Mouse (Mus musculus): ENCODE results near the gene Defb23. TPM values are rescaled to one million over a fixed set of nuclear protein-coding genes. Genes with fewer than 3 reads are reported as not detected.

The Defb23 gene
- not detected in 2 replicates for polyA plus RNA-seq (2015; fragmentation: Nextera tagmentation; extraction: Ambion mirVana)

DNA sequence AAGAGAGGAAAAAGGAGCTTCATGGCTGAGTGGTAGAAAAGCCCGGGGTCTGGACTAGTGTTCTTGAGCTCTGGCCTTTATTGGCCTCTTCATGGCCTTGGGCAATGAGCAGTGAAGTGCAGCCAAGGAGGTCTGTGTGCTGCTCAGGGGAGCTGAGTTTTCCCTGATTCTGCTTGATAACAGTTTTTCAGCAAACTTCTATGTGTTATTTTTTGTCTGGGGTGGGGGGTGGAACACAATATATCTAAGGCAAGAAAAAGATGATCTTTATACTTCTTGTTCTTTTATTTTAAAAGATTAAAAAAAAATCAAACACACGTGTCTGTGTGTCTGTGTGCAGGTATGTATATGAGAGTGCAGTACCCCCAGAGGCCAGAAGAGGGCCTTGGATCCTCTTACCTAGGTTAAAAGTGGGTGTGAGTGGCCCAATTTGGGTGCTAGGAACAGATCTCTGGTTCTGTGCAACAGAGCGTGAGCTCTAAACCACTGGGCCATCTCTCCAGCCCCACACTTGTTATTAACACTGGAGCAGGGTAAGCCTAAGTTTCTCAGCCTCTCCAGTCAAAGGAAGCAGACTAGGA lies at the start of gene Defb23:
TSS of gene Defb23 (minus strand) at position 51 of the 581 bp plus-strand sequence.
- no peak within 1 kb of the TSS for H3K27ac ChIP-seq
- H3K27me3 ChIP-seq, result 0 out of 2 replicates have a peak, but pooled peaks cover 4% of the 10 kb centered on the region
- no peak within 1 kb of the TSS for H3K4me3 ChIP-seq
- no peaks in the 10 kb centered on the region for H3K9me3 ChIP-seq (replicated peaks)
- H3K36me3 ChIP-seq, result no peaks in the 10 kb centered on the region
- no peaks in the 10 kb centered on the region for H3K4me1 ChIP-seq (replicated peaks)
- no peak within 1 kb of the TSS for H3K9ac ChIP-seq
- WGBS, result 88% methylated on average over 3 of the region's 3 CpGs
- H3K4me2 ChIP-seq, result no peak within 1 kb of the TSS
- no peak for ATAC-seq (replicated peaks; ENCODE audit: insufficient number of reproducible peaks, insufficient read depth, low FRiP score, low read depth)

DNA sequence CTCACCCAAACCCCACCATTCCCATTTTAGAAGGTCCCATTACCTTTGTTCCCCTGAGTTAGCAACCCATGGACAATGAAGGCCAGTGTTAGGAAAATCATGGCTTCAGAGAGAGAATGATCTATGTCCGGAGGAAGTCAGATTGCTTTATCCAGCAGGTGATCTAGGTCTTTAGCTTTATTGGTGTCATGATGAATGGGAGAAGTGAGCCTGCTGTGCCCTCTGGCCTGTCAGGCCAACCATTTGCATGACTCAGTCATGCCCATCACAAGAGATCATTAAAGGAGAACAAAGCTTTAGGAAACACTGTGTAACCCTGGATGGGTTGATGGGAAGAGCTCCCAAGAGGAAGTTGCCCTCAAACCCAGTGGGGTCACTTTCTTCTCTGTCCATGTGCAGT lies 47.2 kb upstream of the Defb23 start, which contains the start of gene Defb26:
TSS of gene Defb26 (minus strand) at position 101 of the 400 bp plus-strand sequence.
- ATAC-seq (replicated peaks; ENCODE audit: insufficient number of reproducible peaks, insufficient read depth, low FRiP score, low read depth), result no peak
- H3K4me2 ChIP-seq, result no peak within 1 kb of the TSS
- 85% methylated on average over 1 of the region's 1 CpGs for WGBS
- no peak within 1 kb of the TSS for H3K9ac ChIP-seq
- H3K4me3 ChIP-seq, result no peak within 1 kb of the TSS
- no peaks in the 10 kb centered on the region for H3K4me1 ChIP-seq (replicated peaks)
- no peaks in the 10 kb centered on the region for H3K36me3 ChIP-seq
- no peaks in the 10 kb centered on the region for H3K9me3 ChIP-seq (replicated peaks)
- no peak within 1 kb of the TSS for H3K27ac ChIP-seq
- peaks cover 3% of the 10 kb centered on the region; the same call in 1 of the 2 replicates for H3K27me3 ChIP-seq

DNA sequence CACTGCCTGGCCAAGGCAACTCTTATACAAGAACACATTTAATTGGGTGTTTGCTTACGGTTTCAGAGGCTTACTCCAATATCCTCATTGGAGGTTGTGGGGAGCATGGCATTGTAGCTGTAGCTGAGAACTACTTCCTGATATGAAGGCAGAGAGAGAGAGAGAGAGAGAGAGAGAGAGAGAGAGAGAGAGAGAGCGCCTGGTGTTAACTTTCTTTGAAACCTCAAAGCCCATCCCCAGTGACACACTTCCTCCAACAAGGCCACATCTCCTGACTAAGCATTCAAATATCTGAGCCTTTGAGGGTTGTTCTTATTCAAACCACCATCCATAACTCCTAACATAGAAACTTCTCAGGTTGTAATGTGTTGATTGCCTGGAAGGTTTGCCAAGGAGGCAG lies 39.5 kb upstream of the Defb23 start:
- no peaks in the 10 kb centered on the region; the same call in 1 of the 2 replicates for H3K27me3 ChIP-seq
- H3K9me3 ChIP-seq (replicated peaks), result no peaks in the 10 kb centered on the region
- no peak overlapping the region for H3K9ac ChIP-seq
- H3K4me3 ChIP-seq, result no peak overlapping the region
- H3K36me3 ChIP-seq, result no peaks in the 10 kb centered on the region
- H3K4me2 ChIP-seq, result no peak overlapping the region
- 0 out of 2 replicates have a peak, but pooled peaks cover 5% of the 10 kb centered on the region for H3K4me1 ChIP-seq (replicated peaks)
- 72% methylated on average over 2 of the region's 2 CpGs for WGBS
- no peak overlapping the region for H3K27ac ChIP-seq
- ATAC-seq (replicated peaks; ENCODE audit: insufficient number of reproducible peaks, insufficient read depth, low FRiP score, low read depth), result no peak

DNA sequence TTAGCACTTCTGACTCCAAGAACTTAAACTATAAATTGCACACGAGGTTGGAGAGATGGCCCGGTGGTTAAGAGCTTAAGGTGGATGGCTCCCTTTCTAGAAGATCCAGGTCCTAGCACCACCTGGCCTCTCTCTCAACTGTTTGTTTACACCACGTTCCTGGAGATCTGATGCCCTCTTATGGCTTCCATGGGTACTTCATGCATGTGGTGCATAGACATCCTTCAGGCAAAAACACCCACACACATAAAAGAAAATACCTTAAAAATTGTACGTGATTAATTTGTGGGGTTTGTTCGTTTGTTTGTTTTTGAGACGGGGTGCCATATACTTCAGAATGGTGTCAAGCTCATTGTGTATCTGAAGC lies 36.4 kb upstream of the Defb23 start:
- Histone ChIP-seq H3K4me2 (no peak overlapping the region), H3K27me3 (no peaks in the 10 kb centered on the region), H3K4me3 (no peak overlapping the region), H3K4me1 (replicated peaks) (0 out of 2 replicates have a peak, but pooled peaks cover 5% of the 10 kb centered on the region), H3K36me3 (no peaks in the 10 kb centered on the region), H3K9me3 (replicated peaks) (no peaks in the 10 kb centered on the region), H3K9ac (no peak overlapping the region), H3K27ac (no peak overlapping the region)
- 79% methylated on average over 6 of the region's 6 CpGs for WGBS
- no peak for ATAC-seq (replicated peaks; ENCODE audit: insufficient number of reproducible peaks, insufficient read depth, low FRiP score, low read depth)

DNA sequence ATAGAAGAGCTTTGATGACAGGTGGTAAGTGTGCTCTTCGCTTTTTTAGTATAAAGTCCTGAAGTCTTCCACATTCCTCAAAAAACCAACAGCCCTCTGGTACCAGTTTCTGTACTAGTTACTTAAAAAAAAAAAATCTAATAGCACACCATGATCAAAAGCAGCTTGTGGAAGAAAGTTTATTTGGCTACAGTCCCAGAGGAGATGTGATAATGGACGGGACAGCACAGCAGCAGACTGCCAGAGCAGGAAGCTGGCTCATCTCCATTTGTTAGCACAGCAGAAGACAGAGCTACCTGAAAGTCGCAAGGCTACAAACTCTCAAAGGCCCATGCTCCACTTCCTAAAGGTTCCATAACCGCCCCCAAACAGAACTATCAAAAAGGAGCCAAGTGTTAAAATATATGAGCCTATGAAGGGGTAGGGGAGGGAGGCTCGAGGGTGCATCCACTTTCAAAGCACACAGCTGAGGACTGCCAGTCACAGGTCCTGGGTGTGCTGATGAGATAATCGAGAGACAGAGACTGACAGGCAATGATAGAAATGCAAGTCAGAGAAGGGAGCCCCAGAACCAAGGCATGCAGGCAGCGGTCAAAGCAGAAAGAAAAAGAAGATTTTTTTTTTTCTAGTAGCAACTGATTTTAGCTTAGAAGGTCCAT lies 35.9 kb upstream of the Defb23 start:
- Histone ChIP-seq H3K4me3 (no peak overlapping the region), H3K4me1 (replicated peaks) (0 out of 2 replicates have a peak, but pooled peaks cover 5% of the 10 kb centered on the region), H3K36me3 (no peaks in the 10 kb centered on the region), H3K27me3 (no peaks in the 10 kb centered on the region), H3K27ac (no peak overlapping the region), H3K9me3 (replicated peaks) (no peaks in the 10 kb centered on the region), H3K4me2 (no peak overlapping the region), H3K9ac (no peak overlapping the region)
- no peak for ATAC-seq (replicated peaks; ENCODE audit: insufficient number of reproducible peaks, insufficient read depth, low FRiP score, low read depth)
- 48% methylated on average over 7 of the region's 7 CpGs for WGBS

DNA sequence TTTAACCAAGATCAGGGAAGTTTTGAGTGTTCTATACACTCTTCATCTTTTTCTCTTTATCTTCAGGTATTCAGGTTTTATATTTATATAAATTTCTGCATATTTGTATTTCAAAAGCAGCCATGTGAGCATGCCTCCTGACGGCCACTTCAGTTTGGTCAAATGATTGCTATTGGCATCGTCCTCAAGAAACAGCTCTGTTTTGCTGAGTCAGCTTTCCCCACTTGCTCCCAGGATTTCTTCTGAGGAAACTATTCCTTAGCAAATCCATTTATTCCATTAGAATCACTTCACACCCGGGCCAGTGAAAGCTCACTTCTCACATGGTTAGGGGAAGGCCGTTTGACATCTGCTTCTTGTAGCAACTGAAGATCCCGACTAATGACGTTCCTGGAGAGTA lies 33.6 kb upstream of the Defb23 start:
- Histone ChIP-seq H3K9ac (no peak overlapping the region), H3K9me3 (replicated peaks) (no peaks in the 10 kb centered on the region), H3K36me3 (no peaks in the 10 kb centered on the region), H3K27me3 (no peaks in the 10 kb centered on the region), H3K4me2 (no peak overlapping the region), H3K27ac (no peak overlapping the region), H3K4me1 (replicated peaks) (0 out of 2 replicates have a peak, but pooled peaks cover 5% of the 10 kb centered on the region), H3K4me3 (no peak overlapping the region)
- 64% methylated on average over 6 of the region's 6 CpGs for WGBS
- no peak for ATAC-seq (replicated peaks; ENCODE audit: insufficient number of reproducible peaks, insufficient read depth, low FRiP score, low read depth)

DNA sequence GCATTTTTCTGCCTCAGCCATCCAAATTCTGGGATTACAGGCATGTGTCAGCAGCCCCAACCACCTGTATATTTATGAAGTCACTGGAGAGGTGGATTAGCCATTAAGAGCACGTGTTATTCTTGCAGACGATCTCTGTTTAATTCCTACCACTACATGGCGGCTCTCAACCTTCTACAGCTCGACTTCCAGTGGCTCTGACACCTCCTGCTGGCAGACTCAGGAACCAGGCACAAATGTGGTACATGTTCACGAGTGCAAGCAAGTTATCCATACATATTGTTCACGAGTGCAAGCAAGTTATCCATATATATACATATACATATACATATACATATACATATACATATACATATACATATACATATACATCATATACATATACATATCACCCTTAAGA lies 28.7 kb upstream of the Defb23 start:
- H3K27ac ChIP-seq, result no peak overlapping the region
- no peaks in the 10 kb centered on the region for H3K9me3 ChIP-seq (replicated peaks)
- ATAC-seq (replicated peaks; ENCODE audit: insufficient number of reproducible peaks, insufficient read depth, low FRiP score, low read depth), result no peak
- no peaks in the 10 kb centered on the region for H3K36me3 ChIP-seq
- H3K27me3 ChIP-seq, result no peaks in the 10 kb centered on the region
- no peaks in the 10 kb centered on the region for H3K4me1 ChIP-seq (replicated peaks)
- WGBS, result 70% methylated on average over 6 of the region's 6 CpGs
- H3K9ac ChIP-seq, result no peak overlapping the region
- H3K4me2 ChIP-seq, result no peak overlapping the region
- no peak overlapping the region for H3K4me3 ChIP-seq

DNA sequence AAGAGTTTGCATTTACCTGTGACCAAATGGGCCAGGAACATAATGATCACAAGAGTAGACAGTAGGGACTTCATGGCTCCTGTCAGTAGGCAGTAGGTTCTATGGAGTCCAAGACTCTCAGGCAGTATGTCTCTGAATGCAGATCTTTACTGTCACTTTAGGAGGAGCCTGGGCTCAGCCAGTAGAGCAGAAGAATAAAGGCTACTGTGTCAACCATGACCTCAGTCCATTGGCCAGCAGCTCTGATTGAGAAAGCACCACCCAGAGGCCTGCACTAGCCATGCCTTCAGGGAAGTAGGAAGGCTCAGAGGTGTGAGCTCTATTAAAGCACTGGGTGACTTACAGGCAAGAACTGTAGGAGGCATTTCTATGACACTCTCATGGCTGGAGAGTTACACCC lies 25.6 kb upstream of the Defb23 start, which contains the start of gene Defb22:
TSS of gene Defb22 (minus strand) at position 101 of the 400 bp plus-strand sequence.
- ATAC-seq (replicated peaks; ENCODE audit: insufficient number of reproducible peaks, insufficient read depth, low FRiP score, low read depth), result no peak
- Histone ChIP-seq H3K36me3 (no peaks in the 10 kb centered on the region), H3K27me3 (no peaks in the 10 kb centered on the region), H3K9ac (no peak within 1 kb of the TSS), H3K4me1 (replicated peaks) (no peaks in the 10 kb centered on the region), H3K27ac (no peak within 1 kb of the TSS), H3K4me2 (no peak within 1 kb of the TSS), H3K4me3 (no peak within 1 kb of the TSS), H3K9me3 (replicated peaks) (no peaks in the 10 kb centered on the region)

DNA sequence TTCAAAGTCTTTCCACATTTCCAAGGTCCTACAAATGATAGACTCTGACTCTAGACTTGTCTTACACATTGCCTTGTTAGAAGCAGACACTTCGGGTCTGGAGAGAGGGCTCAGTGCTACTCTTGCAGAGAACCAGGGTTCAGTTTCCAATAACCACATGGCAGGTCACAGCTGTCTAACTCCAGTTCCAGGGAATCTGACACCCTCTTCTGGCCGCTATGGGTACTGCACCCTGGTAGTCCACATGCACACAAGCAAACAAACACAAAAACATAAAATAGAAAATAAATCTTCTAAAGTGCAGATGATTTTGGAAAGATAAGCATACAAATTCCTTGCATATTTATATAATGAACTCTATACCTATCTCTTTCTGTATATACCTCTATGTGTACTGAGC lies 22.6 kb upstream of the Defb23 start:
- Histone ChIP-seq H3K9me3 (replicated peaks) (no peaks in the 10 kb centered on the region), H3K27me3 (no peaks in the 10 kb centered on the region), H3K9ac (no peak overlapping the region), H3K4me1 (replicated peaks) (no peaks in the 10 kb centered on the region), H3K4me3 (no peak overlapping the region), H3K4me2 (no peak overlapping the region), H3K27ac (no peak overlapping the region), H3K36me3 (no peaks in the 10 kb centered on the region)
- no peak for ATAC-seq (replicated peaks; ENCODE audit: insufficient number of reproducible peaks, insufficient read depth, low FRiP score, low read depth)
- 66% methylated on average over 2 of the region's 2 CpGs for whole genome bisulfite sequencing

DNA sequence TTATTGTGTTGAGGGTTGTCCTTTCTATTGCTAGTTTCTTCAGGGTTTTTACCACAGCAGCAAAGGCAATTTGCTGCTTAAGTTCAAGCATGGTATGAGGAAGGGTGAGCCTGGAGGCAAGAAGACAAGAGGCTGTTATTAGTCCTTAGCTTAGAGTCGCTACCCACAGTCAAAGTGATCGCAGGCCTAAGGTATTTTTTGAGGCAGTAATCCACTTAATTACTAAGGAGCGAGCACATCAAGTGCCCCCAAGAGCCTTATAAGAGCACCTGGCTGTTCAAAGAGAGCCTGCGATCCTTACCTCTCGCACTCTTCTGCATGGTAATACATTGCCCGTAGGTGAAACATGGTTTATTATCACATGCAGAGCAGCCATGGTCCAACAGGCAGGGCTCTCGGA lies 17.3 kb upstream of the Defb23 start:
- no peak overlapping the region for H3K4me3 ChIP-seq
- WGBS, result 83% methylated on average over 7 of the region's 7 CpGs
- ATAC-seq (replicated peaks; ENCODE audit: insufficient number of reproducible peaks, insufficient read depth, low FRiP score, low read depth), result no peak
- H3K9me3 ChIP-seq (replicated peaks), result no peaks in the 10 kb centered on the region
- no peak overlapping the region for H3K27ac ChIP-seq
- H3K36me3 ChIP-seq, result no peaks in the 10 kb centered on the region
- no peaks in the 10 kb centered on the region for H3K4me1 ChIP-seq (replicated peaks)
- no peak overlapping the region for H3K9ac ChIP-seq
- no peaks in the 10 kb centered on the region for H3K27me3 ChIP-seq
- no peak overlapping the region for H3K4me2 ChIP-seq

DNA sequence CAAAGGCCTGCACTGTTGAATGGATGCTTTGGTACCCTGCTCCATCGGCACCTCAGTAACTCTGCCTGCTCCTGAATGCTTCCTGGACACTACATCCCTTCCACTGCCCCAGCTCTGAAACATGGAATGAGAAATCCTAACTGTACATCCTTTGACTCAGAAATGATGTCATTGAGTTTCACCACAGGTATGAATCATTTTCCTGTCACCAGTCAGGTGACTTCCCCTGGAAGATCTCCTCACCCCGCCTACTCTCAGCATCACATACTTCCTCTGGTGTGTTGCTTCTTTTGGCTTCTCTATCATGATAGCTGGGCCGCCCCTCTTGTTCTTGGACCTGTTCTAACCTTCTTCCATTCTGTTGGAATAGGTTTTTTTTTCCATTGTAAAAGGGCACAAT lies 16.5 kb upstream of the Defb23 start:
- no peak overlapping the region for H3K9ac ChIP-seq
- 69% methylated on average over 3 of the region's 3 CpGs for WGBS

DNA sequence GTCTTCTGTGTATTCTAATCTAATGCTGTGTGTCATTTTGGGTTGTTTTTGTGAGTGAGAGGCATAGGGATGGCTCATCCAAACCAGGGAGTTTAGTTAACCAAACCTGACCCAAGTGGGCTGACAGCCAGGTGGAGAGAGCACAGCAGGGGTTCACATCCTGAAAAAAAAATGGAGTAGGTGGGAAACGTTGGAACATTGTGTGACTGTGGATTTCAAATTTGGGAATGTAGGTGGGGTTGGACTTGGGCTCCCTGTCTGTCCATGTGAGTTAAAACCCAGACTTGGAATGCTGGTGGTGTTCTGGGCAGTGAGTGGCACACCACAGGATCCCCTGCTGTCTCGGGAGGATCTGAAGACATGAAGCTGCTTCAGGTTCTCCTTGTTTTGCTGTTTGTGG lies 12.3 kb upstream of the Defb23 start, which contains the start of gene Defb20:
TSS of gene Defb20 (plus strand) at position 301 of the 400 bp plus-strand sequence.
- WGBS, result 62% methylated on average over 2 of the region's 2 CpGs
- no peak for ATAC-seq (replicated peaks; ENCODE audit: insufficient number of reproducible peaks, insufficient read depth, low FRiP score, low read depth)
- H3K36me3 ChIP-seq, result no peaks in the 10 kb centered on the region
- no peak within 1 kb of the TSS for H3K4me3 ChIP-seq
- H3K27me3 ChIP-seq, result no peaks in the 10 kb centered on the region
- no peaks in the 10 kb centered on the region for H3K4me1 ChIP-seq (replicated peaks)
- no peak within 1 kb of the TSS for H3K4me2 ChIP-seq
- H3K27ac ChIP-seq, result no peak within 1 kb of the TSS
- no peaks in the 10 kb centered on the region for H3K9me3 ChIP-seq (replicated peaks)
- H3K9ac ChIP-seq, result no peak within 1 kb of the TSS

More for the DNA sequence above, 16.5 kb upstream of the Defb23 start:
- Histone ChIP-seq H3K36me3 (no peaks in the 10 kb centered on the region), H3K27ac (no peak overlapping the region), H3K4me1 (replicated peaks) (no peaks in the 10 kb centered on the region), H3K27me3 (no peaks in the 10 kb centered on the region), H3K4me3 (no peak overlapping the region), H3K4me2 (no peak overlapping the region), H3K9me3 (replicated peaks) (no peaks in the 10 kb centered on the region)
- ATAC-seq (replicated peaks; ENCODE audit: insufficient number of reproducible peaks, insufficient read depth, low FRiP score, low read depth), result no peak

Data from heart, embryonic 15.5 days (tissue).